Mouse (Mus musculus): ENCODE measurements around the gene Ccdc149. TPM values are rescaled to one million over a fixed set of nuclear protein-coding genes. Genes with fewer than 3 reads are reported as not detected.

Ccdc149 gene
- polyA plus RNA-seq, 1 experiment, result not detected

GRCm38 (mm10) chr5:52473988-52474387 is 2.7 kb upstream of the Ccdc149 start:
- H3ac ChIP-seq (ENCODE audit: control insufficient read depth, insufficient read length), result no peak overlapping the region
- H3K79me2 ChIP-seq (ENCODE audit: control insufficient read depth, insufficient read depth), result no peaks in the 10 kb centered on the region
- no peak overlapping the region for H3K4me2 ChIP-seq (ENCODE audit: low read depth)
- H3K4me3 ChIP-seq, result no peak overlapping the region
- H3K27me3 ChIP-seq (ENCODE audit: control insufficient read depth, insufficient read depth, insufficient read length), result peaks cover 5% of the 10 kb centered on the region
- no peak for TF ChIP-seq CEBPB (IDR thresholded peaks at IDR 0.05; ENCODE audit: insufficient read depth, poor library complexity, severe bottlenecking)
- TF ChIP-seq POLR2AphosphoS2 (IDR thresholded peaks at IDR 0.05; ENCODE audit: insufficient read length, low read depth), result no peak
- no peak for TF ChIP-seq REST (IDR thresholded peaks at IDR 0.05; ENCODE audit: insufficient read depth, insufficient read length)
- TF ChIP-seq POLR2A (IDR thresholded peaks at IDR 0.05; ENCODE audit: insufficient read length, low read depth), result no peak
- no peak for TF ChIP-seq TCF3 (IDR thresholded peaks at IDR 0.05; ENCODE audit: insufficient read length, low read depth)
- no peak for TF ChIP-seq USF1 (IDR thresholded peaks at IDR 0.05; ENCODE audit: low read depth)
- TF ChIP-seq MYOG (IDR thresholded peaks at IDR 0.05; ENCODE audit: control insufficient read depth in 1 of 3, insufficient read depth in 1 of 3, insufficient read length in 2 of 3, low read depth in 2 of 3), result no peak
- no peak for TF ChIP-seq TCF12 (IDR thresholded peaks at IDR 0.05; ENCODE audit: insufficient read depth, poor library complexity, severe bottlenecking)
- TF ChIP-seq MAX (IDR thresholded peaks at IDR 0.05; ENCODE audit: low read depth), result no peak
- no peak for TF ChIP-seq E2F4 (IDR thresholded peaks at IDR 0.05; ENCODE audit: insufficient read depth)
- TF ChIP-seq SRF (IDR thresholded peaks at IDR 0.05; ENCODE audit: control insufficient read depth, insufficient read length, low read depth), result no peak
- no peak for TF ChIP-seq MYOD1 (IDR thresholded peaks at IDR 0.05; ENCODE audit: control insufficient read depth in 1 of 3, insufficient read length in 2 of 3, low read depth in 2 of 3)
- no peaks in the 10 kb centered on the region for H3K36me3 ChIP-seq (ENCODE audit: control insufficient read depth, insufficient read depth)

GRCm38 (mm10) chr5:52470551-52470950 is 770 bp downstream of the Ccdc149 start:
- H3ac ChIP-seq (ENCODE audit: control insufficient read depth, insufficient read length), result no peak overlapping the region
- H3K79me2 ChIP-seq (ENCODE audit: control insufficient read depth, insufficient read depth), result no peaks in the 10 kb centered on the region
- no peak for TF ChIP-seq REST (IDR thresholded peaks at IDR 0.05; ENCODE audit: insufficient read depth, insufficient read length)
- TF ChIP-seq POLR2AphosphoS2 (IDR thresholded peaks at IDR 0.05; ENCODE audit: insufficient read length, low read depth), result no peak
- TF ChIP-seq POLR2A (IDR thresholded peaks at IDR 0.05; ENCODE audit: insufficient read length, low read depth), result no peak
- no peak for TF ChIP-seq MAX (IDR thresholded peaks at IDR 0.05; ENCODE audit: low read depth)
- TF ChIP-seq TCF12 (IDR thresholded peaks at IDR 0.05; ENCODE audit: insufficient read depth, poor library complexity, severe bottlenecking), result no peak
- no peak for TF ChIP-seq TCF3 (IDR thresholded peaks at IDR 0.05; ENCODE audit: insufficient read length, low read depth)
- no peak for TF ChIP-seq SRF (IDR thresholded peaks at IDR 0.05; ENCODE audit: control insufficient read depth, insufficient read length, low read depth)
- no peaks in the 10 kb centered on the region for H3K36me3 ChIP-seq (ENCODE audit: control insufficient read depth, insufficient read depth)
- no peak overlapping the region for H3K4me3 ChIP-seq
- peaks cover 5% of the 10 kb centered on the region for H3K27me3 ChIP-seq (ENCODE audit: control insufficient read depth, insufficient read depth, insufficient read length)
- no peak overlapping the region for H3K4me2 ChIP-seq (ENCODE audit: low read depth)

GRCm38 (mm10) chr5:52467841-52468240 is 3.5 kb downstream of the Ccdc149 start:
- Histone ChIP-seq H3K4me2 (ENCODE audit: low read depth) (no peak overlapping the region), H3K36me3 (ENCODE audit: control insufficient read depth, insufficient read depth) (no peaks in the 10 kb centered on the region), H3K79me2 (ENCODE audit: control insufficient read depth, insufficient read depth) (no peaks in the 10 kb centered on the region), H3K27me3 (ENCODE audit: control insufficient read depth, insufficient read depth, insufficient read length) (peaks cover 5% of the 10 kb centered on the region), H3K4me3 (no peak overlapping the region), H3ac (ENCODE audit: control insufficient read depth, insufficient read length) (no peak overlapping the region)
- no peak for TF ChIP-seq SRF (IDR thresholded peaks at IDR 0.05; ENCODE audit: control insufficient read depth, insufficient read length, low read depth)
- no peak for TF ChIP-seq MYOG (IDR thresholded peaks at IDR 0.05; ENCODE audit: control insufficient read depth in 1 of 3, insufficient read depth in 1 of 3, insufficient read length in 2 of 3, low read depth in 2 of 3)
- TF ChIP-seq MAX (IDR thresholded peaks at IDR 0.05; ENCODE audit: low read depth), result no peak
- TF ChIP-seq POLR2A (IDR thresholded peaks at IDR 0.05; ENCODE audit: insufficient read length, low read depth), result no peak
- TF ChIP-seq TCF3 (IDR thresholded peaks at IDR 0.05; ENCODE audit: insufficient read length, low read depth), result no peak
- no peak for TF ChIP-seq MYOD1 (IDR thresholded peaks at IDR 0.05; ENCODE audit: control insufficient read depth in 1 of 3, insufficient read length in 2 of 3, low read depth in 2 of 3)
- TF ChIP-seq TCF12 (IDR thresholded peaks at IDR 0.05; ENCODE audit: insufficient read depth, poor library complexity, severe bottlenecking), result no peak
- TF ChIP-seq CEBPB (IDR thresholded peaks at IDR 0.05; ENCODE audit: insufficient read depth, poor library complexity, severe bottlenecking), result no peak
- no peak for TF ChIP-seq POLR2AphosphoS2 (IDR thresholded peaks at IDR 0.05; ENCODE audit: insufficient read length, low read depth)
- TF ChIP-seq USF1 (IDR thresholded peaks at IDR 0.05; ENCODE audit: low read depth), result no peak
- TF ChIP-seq E2F4 (IDR thresholded peaks at IDR 0.05; ENCODE audit: insufficient read depth), result no peak
- no peak for TF ChIP-seq REST (IDR thresholded peaks at IDR 0.05; ENCODE audit: insufficient read depth, insufficient read length)

- Histone ChIP-seq H3ac (ENCODE audit: control insufficient read depth, insufficient read length) (no peak overlapping the region), H3K27me3 (ENCODE audit: control insufficient read depth, insufficient read depth, insufficient read length) (no peaks in the 10 kb centered on the region), H3K79me2 (ENCODE audit: control insufficient read depth, insufficient read depth) (no peaks in the 10 kb centered on the region), H3K36me3 (ENCODE audit: control insufficient read depth, insufficient read depth) (no peaks in the 10 kb centered on the region), H3K4me2 (ENCODE audit: low read depth) (no peak overlapping the region), H3K4me3 (no peak overlapping the region)
- TF ChIP-seq MYOD1 (IDR thresholded peaks at IDR 0.05; ENCODE audit: control insufficient read depth in 1 of 3, insufficient read length in 2 of 3, low read depth in 2 of 3) (no peak), TCF3 (IDR thresholded peaks at IDR 0.05; ENCODE audit: insufficient read length, low read depth) (no peak), CEBPB (IDR thresholded peaks at IDR 0.05; ENCODE audit: insufficient read depth, poor library complexity, severe bottlenecking) (no peak), MYOG (IDR thresholded peaks at IDR 0.05; ENCODE audit: control insufficient read depth in 1 of 3, insufficient read depth in 1 of 3, insufficient read length in 2 of 3, low read depth in 2 of 3) (no peak), REST (IDR thresholded peaks at IDR 0.05; ENCODE audit: insufficient read depth, insufficient read length) (no peak), TCF12 (IDR thresholded peaks at IDR 0.05; ENCODE audit: insufficient read depth, poor library complexity, severe bottlenecking) (no peak), USF1 (IDR thresholded peaks at IDR 0.05; ENCODE audit: low read depth) (no peak), POLR2A (IDR thresholded peaks at IDR 0.05; ENCODE audit: insufficient read length, low read depth) (no peak), POLR2AphosphoS2 (IDR thresholded peaks at IDR 0.05; ENCODE audit: insufficient read length, low read depth) (no peak), MAX (IDR thresholded peaks at IDR 0.05; ENCODE audit: low read depth) (no peak), SRF (IDR thresholded peaks at IDR 0.05; ENCODE audit: control insufficient read depth, insufficient read length, low read depth) (no peak), E2F4 (IDR thresholded peaks at IDR 0.05; ENCODE audit: insufficient read depth) (no peak)
Observed at GRCm38 (mm10) chr5:52462447-52462846, 8.9 kb downstream of the Ccdc149 start.
